Mouse (Mus musculus) spleen, embryonic (tissue): ENCODE data around the gene Pcbp3.

Experiments
- CTCF ChIA-PET: fragments of 350-600 bp; sonication (Branson Sonifier 250); formaldehyde crosslinking; loops from one replicate; lab custom pipeline; 2022; lab: Charles Lee

The Pcbp3 gene

GRCm38 (mm10) chr10:76732881-76733676 is 228.6 kb downstream of the Pcbp3 start:
- CTCF ChIA-PET: no interaction called here

- CTCF ChIA-PET: no interaction called here
Measured at GRCm38 (mm10) chr10:76732391-76732790, 229.3 kb downstream of the Pcbp3 start.

- CTCF ChIA-PET: no interaction called here
Measured at GRCm38 (mm10) chr10:76731621-76732239, 230.0 kb downstream of the Pcbp3 start.

DNA sequence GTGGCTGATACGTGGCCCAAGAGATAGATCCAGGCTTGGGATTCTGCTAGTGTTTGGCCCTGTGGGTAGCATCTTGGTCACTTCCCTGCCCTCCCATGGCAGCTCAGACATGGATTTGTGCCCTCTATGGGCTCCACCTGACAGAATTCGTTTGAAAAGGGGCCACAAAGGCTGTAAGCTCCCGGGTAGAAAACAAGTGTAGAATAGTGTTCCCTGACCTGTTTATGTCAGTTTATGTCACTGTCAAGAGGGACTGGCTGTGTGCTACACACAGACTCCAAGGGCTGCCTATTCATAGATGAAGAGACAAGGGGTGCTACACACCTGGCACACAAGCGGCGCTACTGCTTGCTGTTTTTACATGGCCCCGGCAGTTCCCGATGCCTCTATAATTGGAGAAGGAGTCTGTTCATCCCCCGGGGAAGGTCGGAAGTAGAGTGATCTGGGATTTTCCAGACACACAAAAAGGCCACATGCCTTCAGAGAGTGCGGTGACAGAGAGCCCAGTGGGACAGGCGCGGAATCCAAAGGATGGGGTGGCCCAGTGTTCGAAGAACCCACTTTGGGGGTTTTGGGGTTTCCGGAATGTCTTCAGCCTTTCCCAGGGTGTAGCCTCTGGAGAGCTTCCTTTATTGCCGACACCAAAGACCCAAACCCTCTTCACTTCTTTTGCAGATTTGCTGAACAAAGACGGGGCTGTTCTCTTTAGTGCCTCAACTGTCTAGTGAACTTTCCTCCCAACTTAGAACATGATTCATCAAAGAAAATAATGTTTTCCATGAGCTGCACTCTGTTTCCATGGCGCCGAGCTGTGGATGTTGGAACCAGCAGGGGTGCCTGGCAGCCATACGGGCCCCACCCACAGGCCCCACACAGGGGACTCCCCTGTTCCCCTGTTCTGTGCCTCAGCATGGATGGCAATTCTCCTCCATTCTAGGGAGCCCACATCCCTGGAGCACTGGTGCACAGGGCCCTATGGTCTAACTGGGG is 231.8 kb downstream of the Pcbp3 start:
- CTCF ChIA-PET: no interaction called here

GRCm38 (mm10) chr10:76728369-76728768 is 233.3 kb downstream of the Pcbp3 start:
- CTCF ChIA-PET: no interaction called here

DNA sequence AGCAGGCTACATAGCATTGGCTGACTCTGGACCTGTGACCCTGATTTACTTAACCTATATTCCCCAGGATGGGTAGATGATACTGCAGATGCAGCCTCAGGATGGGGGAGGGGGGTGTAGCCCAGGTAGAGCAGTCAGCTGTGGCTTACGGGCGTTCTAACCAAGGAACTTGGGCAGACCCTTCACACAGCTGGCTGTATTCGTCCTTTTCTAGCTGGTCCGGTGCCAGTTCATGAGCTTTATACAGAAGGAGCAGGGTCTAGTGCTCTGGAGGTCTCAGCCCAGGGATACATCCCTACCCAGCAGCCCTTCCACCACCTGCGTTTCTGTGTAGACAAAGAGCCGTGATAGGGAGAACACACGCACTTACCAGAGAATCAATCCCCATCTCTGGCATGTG is 234.4 kb downstream of the Pcbp3 start:
- CTCF ChIA-PET: no interaction called here

- CTCF ChIA-PET: no interaction called here
Measured at GRCm38 (mm10) chr10:76726866-76727265, 234.8 kb downstream of the Pcbp3 start.

DNA sequence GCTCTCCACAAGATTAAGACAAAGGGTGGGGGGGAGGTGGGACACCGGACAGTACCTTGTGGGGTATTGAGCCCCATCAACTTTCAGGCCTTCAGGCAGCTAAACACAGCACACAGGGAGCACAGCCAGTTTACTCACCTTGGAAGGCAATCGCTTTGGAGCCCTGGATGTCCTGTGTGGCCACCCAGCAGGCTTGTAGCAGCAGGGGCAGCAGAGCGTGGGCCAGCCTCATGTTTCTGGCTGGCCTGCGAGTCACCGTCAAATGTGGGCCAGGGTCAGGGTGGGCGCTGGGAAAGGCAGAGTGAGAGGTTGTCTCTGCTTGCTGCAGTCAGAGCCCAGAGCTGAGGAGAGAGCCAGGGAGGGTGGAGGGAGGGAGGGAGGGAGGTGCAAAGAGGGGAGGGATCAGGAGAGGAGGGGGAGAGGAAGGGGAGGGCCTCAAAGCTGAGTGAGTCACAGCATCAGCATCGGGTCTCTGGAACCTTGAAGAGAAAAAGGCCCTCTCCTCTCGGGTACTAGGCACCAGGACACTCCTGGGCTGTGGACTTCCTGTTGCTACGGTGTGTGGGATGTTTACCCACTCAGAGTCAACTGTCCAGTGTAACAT is 235.9 kb downstream of the Pcbp3 start, which contains the start of gene Col6a1:
Gene Col6a1, minus strand, starts transcription at position 487 of the 604 bp plus-strand sequence.
- CTCF ChIA-PET: no interaction called here

DNA sequence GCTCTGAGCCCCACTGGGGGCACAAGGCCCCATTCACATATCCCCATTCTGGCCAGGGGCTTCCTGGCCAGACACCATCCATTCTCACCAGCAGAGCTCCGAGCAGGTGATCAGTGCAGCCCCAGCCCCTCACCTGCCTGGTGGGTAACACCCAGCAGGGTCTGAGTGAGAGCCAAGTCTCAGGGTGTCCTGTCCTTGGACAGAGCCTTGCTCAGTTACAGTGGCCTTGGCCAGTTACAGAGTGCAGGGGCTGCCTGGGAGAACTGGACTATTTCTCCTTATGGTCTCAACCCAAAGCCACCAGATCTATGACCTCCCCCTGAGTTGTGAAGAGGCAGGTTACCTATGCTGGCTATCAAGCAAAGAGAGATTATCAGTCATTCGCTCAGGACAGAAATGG is 236.6 kb downstream of the Pcbp3 start:
- CTCF ChIA-PET: no interaction called here

DNA sequence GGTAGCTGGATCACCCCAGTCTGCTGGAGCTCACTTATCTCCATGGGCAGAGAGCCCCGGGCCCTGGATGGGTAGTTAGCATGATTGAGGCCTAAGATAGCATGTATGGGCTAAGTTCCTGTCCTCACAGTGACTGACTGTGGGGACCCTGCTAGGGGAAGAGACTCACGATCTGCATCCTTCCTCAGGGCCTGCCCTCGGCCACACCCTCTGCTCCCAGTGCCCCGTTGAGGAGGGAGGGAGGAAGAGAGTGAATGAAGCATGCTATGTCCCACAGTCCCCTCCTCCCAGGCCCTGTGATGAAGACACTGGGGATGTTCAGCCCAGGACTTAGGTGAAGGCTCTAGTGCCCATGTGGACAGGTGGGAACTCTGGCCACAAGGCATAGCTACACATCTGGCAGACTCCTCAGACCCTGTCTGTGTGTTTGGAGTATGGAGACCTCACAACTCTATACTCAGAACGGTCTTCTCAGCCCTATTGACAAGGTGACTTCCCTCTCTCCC is 237.4 kb downstream of the Pcbp3 start:
- CTCF ChIA-PET: no interaction called here

DNA sequence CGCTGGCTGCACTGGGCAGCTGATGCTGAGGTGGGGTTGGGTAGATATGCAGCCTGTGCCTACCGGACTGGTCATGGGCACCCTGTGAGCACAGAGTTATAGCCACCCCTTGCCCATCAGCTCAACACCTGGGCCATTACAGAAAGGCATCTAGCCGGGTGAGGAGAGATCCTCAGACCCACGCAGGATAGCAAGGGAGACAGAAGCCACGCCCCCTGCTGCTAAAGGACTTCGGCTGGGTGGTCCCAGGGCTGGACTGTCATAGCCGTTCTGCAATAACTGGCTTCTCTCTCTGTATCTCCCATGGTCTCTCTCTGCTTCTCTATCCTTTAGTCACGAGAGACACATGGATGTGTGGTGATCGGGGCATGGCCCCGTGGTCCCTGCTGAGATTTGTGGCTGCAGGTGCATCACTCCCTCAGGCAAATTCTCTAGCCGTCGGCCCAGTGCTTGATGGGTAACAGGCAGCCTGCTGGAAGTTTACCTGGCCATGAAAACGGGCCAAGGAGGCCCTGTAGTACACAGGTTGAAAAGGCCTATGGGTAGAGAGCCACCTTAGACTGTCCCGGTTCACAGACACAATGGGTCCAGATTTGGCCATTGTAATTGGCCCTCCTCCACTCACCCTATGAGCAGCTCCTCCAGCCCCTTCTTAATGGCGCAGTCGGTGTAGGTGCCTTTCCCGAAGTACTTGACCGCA is 238.8 kb downstream of the Pcbp3 start:
- CTCF ChIA-PET: no interaction called here

DNA sequence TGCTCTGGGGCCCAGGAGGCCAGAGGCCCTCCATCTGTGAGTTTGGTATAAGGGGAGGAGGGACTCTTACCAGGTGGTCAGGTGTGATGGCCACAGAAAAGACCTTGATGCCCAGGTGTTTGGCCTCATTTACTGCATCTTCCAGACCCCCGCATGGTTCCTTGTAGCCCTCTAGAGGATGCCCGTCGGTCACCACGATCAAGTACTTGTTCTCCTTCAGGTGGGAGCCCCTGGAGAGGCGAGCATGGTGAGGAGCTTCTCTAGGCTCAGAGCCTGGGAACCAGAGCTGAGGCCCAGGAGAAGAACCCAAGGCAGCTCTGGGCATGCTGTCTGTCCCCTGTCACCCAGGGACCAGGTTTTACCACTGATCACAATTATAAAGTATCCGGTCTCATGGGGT is 239.9 kb downstream of the Pcbp3 start:
- CTCF ChIA-PET: no interaction called here

DNA sequence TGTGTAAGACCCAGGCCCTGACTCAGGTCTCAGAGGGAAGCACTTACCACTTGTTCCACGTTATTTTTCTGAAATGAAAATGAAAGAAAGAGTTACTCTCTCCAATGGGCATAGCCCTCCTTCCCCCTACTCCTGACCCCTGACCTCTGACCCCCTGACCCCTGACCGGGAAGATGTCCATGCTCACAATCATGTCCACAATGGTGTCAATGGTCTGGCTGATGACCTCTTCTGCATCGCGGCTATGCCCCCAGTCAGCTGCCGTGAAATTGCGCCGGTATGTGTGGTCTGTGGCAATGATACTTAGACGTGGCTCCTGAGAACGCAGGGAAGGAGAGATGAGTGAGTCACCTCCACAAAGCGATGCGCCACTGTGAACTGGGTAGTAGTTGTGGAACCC is 240.5 kb downstream of the Pcbp3 start:
- CTCF ChIA-PET: no interaction called here

DNA sequence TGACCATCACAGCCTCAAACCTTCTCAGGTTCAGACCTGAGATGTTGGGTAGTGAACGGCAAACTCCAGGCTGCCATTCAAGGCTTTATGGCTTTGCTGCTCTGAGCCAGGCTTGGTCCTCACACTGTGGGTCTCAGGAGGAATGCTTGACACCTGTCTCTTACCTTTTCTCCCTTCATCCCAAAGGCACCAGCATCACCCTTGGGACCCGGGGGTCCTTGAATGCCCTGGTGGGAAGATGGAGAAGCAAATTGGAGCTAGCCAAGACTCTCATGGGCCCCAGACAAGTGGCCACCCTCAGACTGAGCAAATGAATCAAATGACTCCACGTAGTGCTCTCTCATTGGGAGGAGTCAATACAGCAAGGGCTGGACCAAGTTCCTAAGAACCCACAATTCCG is 244.1 kb downstream of the Pcbp3 start:
- CTCF ChIA-PET: no interaction called here

DNA sequence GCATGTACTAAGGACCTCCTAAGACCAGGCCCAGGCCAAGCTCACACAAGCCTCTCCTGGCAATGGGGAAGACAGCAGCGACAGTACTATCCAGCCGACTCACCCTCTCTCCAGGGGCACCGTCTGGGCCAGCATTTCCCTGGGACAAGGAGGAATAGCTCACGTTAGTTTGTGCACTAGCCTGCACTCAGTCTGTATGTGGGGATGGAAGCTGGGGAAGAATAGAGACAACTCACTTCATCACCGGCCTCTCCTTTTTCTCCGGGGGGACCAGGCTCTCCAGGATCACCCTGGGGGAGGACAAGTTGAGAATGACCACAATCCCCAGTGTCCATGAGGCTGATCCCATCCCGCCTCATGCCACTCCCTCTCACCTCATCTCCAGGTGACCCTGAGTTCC is 244.7 kb downstream of the Pcbp3 start:
- CTCF ChIA-PET: no interaction called here

DNA sequence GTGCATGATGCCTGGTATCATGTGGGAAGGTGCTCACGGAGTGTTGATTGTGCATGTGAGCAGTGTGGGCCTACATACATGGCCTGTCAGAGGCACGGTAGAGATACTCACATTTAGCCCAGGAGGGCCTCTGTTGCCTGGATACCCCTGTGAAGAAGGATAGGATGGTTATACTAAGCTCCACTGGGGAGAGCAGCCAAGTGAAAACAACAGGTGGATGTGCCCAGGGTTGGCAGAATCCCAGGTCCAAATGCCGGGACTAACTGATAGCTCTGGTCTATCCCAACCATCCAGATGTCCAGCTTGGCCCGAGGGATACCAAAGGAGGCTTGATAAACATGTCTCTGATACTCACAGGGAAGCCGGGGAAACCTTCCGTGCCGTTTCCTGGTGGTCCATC is 247.4 kb downstream of the Pcbp3 start:
- CTCF ChIA-PET: no interaction called here

DNA sequence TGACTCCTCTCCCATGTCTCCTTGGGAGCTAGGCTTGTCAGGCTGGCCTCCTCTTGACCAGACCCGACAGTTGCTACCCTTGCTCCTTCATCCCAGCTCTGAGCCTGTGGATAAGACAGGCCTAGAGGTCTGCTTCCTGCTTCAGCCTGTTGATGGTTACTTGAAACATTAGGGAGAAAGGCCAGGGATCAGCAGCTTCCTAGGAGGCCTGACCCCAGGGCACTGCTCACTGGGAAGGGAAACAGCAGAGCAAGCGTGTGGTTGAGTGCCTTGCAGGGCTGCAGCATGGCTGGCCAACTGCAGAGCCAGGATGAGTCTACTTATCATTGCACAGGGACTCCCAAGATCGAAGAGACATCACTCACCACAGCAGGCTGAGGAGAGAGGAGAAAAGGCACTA is 249.2 kb downstream of the Pcbp3 start:
- CTCF ChIA-PET: no interaction called here
